Mouse (Mus musculus) left cerebral cortex, postnatal 14 days (tissue): ENCODE measurements around the gene Usp35. TPM values are rescaled to one million over a fixed set of nuclear protein-coding genes. Genes with fewer than 3 reads are reported as not detected.

ENCODE experiments used
- DNase-seq, 2 experiments: peaks; one replicate each; pipeline ENCODE4 v3.0.0; 2021 to 2022; ENCODE audit warnings: low spot score in 2 of 2, mixed read lengths in 1 of 2
- intact Hi-C: fragments of 180-260 bp; cut with DNase I; formaldehyde crosslinking; loops from one replicate; pipeline ENCODE4 v1.15.1; 2025
- total RNA-seq, 2 experiments: library from RNA; stranded (reverse); gene quantifications; 2 replicates each; pipeline ENCODE4 v1.2.3; 2021

The Usp35 gene
- total RNA-seq, 2 experiments from 2014 or later, result 12.2 to 13.5 TPM

DNA sequence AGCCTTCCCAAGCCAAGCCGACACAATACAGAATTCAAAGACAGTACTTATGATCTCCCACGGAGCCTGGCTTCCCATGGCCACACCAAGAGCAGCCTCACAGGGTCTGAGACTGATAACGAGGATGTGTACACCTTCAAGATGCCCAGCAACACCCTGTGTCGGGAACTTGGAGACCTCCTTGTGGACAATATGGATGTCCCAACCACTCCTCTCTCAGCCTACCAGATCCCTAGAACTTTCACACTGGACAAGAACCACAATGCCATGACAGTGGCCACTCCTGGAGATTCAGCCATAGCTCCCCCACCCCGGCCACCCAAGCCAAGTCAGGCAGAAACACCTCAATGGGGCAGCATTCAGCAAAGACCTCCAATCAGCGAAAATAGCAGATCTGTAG, 32.9 kb downstream of the Usp35 start:
- intact Hi-C loops, result loop anchor here (5.0 kb wide), 1 partner anchor 327 kb away; no protein-coding TSS in a partner anchor
- DNase-seq, result no peak

DNA sequence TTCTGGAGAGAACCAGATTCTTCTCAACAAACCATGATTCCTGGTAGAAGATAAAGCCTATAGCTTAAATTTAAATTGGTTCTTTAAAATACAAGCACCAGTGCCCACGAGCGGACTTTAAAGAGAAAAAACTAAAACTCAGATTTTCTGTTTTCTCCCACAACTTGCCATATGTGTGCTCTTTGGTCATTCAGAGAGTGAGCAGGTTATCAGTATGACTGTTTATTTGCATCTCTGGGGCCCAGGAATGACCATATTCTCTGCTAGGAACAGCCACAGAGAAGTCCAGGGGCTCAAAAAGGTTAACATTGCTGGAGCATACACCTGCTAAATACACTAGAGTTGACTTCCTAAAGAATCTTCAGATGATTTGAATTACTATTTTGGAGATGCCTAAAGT, 33.5 kb downstream of the Usp35 start:
- intact Hi-C loops, result loop anchor here (5.0 kb wide), 1 partner anchor 326 kb away; no protein-coding TSS in a partner anchor
- no peak for DNase-seq

DNA sequence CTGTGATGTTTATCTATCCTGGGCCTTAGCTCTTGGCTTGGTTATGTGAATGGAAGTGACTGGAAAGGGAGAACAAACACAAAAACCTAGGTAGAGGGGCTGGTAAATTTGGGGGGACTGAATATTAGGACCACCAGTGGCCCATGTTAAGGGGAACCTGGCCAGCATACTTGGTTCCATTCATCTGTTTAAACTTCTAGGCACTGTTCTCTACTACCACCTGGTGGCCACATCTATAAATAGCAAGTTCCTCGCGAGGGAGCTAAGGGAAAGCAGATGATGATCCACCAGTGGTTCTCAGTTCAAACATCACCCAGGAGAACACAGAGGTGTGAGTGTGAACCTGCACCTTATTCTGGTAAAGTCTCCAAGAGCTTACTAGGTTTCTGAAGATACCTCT, 34.4 kb downstream of the Usp35 start:
- intact Hi-C loops, result loop anchor here (2.0 to 5.0 kb wide), 2 partner anchors 219 to 325 kb away; no protein-coding TSS in a partner anchor
- peak; percentile 78 to 83 for DNase-seq

DNA sequence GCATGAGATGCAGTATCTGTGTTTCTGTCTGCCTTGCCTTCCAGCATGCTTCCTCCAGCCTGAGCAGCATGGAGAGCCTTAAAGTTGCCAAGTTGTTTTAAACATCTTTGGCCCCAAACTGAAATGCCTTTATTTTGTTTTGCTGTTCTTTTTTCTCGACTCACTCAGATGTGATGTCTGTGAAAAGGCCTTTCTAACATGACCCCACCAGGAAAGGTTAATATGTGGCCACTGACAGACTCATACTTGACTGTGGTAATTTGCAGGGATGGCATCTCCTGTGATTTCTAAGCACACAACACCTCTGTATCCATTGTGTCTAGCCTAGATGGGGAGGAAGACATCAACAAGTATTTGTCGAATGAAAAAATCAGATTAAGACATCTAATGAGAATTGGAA, 34.8 kb downstream of the Usp35 start:
- no peak for DNase-seq
- intact Hi-C loops, result loop anchor here (2.0 to 5.0 kb wide), 2 partner anchors 218 to 325 kb away; no protein-coding TSS in a partner anchor

DNA sequence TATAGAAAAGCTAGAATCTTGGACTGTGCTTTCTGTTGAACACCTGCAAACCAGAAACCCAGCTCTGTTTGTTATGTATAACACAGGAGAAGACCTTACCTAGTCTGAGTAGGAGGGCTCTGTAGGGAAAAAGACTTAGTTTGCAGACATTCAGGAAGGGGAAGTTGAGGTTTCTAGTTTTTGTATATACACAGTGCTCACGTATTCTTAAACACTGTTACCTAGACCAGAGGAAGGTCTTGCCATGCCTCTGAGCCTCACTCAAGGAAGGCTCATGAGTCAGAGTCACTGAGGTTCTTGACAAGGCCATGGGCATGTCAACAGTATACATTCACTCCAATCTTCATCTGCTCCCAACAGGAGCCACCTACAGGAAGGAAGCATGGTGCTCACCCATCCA, 60.8 kb downstream of the Usp35 start:
- no peak for DNase-seq
- intact Hi-C loops, result no loop called here

DNA sequence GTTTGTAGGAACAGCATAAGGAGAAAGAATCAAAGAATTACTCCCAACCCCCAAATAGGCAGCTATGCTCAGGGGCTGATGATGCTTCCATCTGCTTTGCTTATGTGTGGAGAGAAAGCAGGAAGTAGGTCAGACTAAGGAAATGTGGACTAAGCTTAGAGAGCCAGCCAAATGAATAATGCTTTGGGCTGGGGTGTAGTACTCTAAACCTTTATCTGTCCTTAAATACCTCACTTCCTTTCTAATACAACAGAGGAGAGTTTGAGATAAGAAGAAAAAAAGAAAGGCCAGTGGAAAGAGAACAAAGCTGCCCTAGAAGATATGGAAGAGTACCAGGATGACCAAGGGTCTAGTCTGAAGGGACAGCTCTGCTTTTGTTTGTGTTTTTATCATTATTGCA, 61.5 kb downstream of the Usp35 start:
- DNase-seq, result peak in 1 of 2 experiments; percentile 7
- intact Hi-C loops, result no loop called here

DNA sequence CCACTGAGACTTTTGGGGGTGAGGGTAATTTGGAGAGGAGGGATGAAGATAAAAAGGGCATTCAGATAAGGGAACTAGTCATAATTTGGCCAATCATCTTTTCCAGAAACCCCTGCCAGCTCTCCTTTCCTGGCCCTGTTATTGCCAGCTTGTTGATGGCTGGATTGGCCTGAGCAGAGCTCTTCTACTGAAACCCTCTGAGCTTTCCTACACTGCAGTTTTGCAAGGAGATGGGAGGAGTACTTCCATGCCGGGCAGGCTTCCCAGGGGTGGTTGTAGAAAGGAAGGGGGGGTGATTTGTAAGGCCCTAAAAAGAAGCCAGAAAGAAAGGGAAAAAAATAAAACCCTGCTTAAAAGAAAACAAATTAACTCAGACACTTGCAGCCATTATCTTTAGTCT, 69.3 kb downstream of the Usp35 start:
- intact Hi-C loops, result no loop called here

More for the DNA sequence above, 69.3 kb downstream of the Usp35 start:
- DNase-seq, result no peak

Other genes with a start within 250 kb of the Usp35 start
- 10 to 100 TPM; 10.7 TPM for gene Kctd21, start 307 bp upstream of the Usp35 start, total RNA-seq
- 10 to 100 TPM in 1 of 2 experiments, 1 to 10 TPM in 1; 8.5 to 13.0 TPM for gene Alg8, start 39.6 kb upstream of the Usp35 start, total RNA-seq
- 100 to 1,000 TPM; 242 to 265 TPM for gene Ndufc2, start 68.0 kb upstream of the Usp35 start, total RNA-seq
- 10 to 100 TPM; 10.0 to 15.1 TPM for gene Thrsp, start 85.7 kb upstream of the Usp35 start, total RNA-seq
- 1 to 10 TPM; 2.2 to 2.8 TPM for gene Kctd14, start 119.3 kb upstream of the Usp35 start, total RNA-seq
- gene Ints4, start 148.9 kb upstream of the Usp35 start, total RNA-seq, result 10 to 100 TPM; 27.2 to 27.3 TPM
- 10 to 100 TPM; 29.6 to 31.5 TPM for gene Aamdc, start 247.5 kb upstream of the Usp35 start, total RNA-seq
- 10 to 100 TPM; 37.3 to 40.4 TPM for gene Rsf1, start 247.9 kb upstream of the Usp35 start, total RNA-seq